Mouse (Mus musculus) C2C12 (cell line): ENCODE results near the gene Spata17.

Source experiments
- CEBPB ChIP-seq: IDR thresholded peaks from one replicate; pipeline ENCODE4 v1.6.1; 2011; ENCODE audit warnings: low read depth, mild to moderate bottlenecking, control low read depth, moderate library complexity
- CTCF ChIP-seq: IDR thresholded peaks from one replicate; pipeline ENCODE4 v1.5.1; 2011; ENCODE audit not compliant: control insufficient read depth, insufficient read depth, insufficient read length
- FOSL1 ChIP-seq: IDR thresholded peaks from one replicate; pipeline ENCODE4 v1.8.0; 2011; ENCODE audit warnings: mild to moderate bottlenecking, low read length; ENCODE audit not compliant: poor library complexity, insufficient read depth, severe bottlenecking
- MAX ChIP-seq: IDR thresholded peaks from one replicate; pipeline ENCODE4 v1.6.1; 2011; ENCODE audit warnings: mild to moderate bottlenecking, control low read depth
- MYOD1 ChIP-seq: IDR thresholded peaks from one replicate; pipeline ENCODE4 v1.6.1; 2011; ENCODE audit warnings: low read depth; ENCODE audit not compliant: control insufficient read depth, insufficient read length
- MYOG ChIP-seq: IDR thresholded peaks from one replicate; pipeline ENCODE4 v1.6.1; 2011; ENCODE audit not compliant: control insufficient read depth, insufficient read length; ENCODE audit errors: extremely low read depth
- USF1 ChIP-seq: IDR thresholded peaks from one replicate; pipeline ENCODE4 v1.6.1; 2011; ENCODE audit warnings: low read depth, mild to moderate bottlenecking, control low read depth, moderate library complexity

DNA sequence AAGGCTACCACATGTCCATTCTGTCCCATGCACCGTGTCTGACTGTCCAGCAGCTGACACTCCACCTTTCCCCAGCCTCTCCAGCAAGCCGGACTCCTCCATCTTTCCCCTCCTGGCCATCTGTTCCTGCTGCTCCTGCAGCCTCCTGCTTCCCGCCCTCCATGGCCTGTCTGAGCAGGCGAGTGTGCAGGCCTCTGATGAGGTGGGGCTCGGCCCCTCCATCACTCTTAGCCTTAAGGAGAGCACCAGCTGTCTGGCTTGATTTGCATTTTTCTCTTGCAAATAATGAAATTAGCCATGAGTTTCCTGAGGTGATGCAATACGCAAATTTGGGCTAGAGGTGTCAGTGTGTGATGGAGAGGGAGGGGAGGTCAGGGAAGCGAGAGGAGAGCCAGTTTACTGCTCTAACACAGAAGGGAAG is 211.8 kb downstream of the Spata17 start:
- no peak for TF ChIP-seq CTCF
- no peak for TF ChIP-seq FOSL1
- no peak for TF ChIP-seq USF1
- no peak for TF ChIP-seq MYOD1
- no peak for TF ChIP-seq MAX
- no peak for TF ChIP-seq CEBPB
- TF ChIP-seq MYOG: no peak
